Mouse (Mus musculus): ENCODE data around the gene Mfng. TPM values are rescaled to one million over a fixed set of nuclear protein-coding genes. Genes with fewer than 3 reads are reported as not detected.

Mfng gene
- total and polyA plus RNA-seq, 3 experiments: 35.2 to 63.7 (median 52.5) TPM

DNA sequence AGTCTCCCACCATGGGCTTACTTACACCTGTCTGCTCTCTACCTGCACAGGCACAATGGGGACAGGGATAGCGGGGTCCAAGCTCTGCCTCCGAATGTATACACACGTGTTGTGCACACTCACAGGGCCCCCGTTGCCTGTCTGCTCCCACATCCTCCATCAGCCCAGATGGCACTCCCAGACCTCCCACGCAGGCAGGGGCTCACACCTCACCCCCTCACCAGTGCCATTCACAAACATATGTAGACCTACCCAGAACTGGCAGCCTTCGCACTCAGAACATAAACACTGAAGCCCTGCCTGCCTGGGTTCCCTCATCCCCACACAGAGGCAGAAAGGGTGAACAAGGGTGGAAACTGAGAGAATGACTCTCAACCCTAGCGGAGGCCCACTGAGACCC is 61.3 kb downstream of the Mfng start:
- in situ Hi-C loops (cut with MboI; ENCODE audit: low pct_ligation_motif_present, low pct_unique_long_range_greater_than_20kb, low sequenced_read_pairs): no loop called here
- no peaks in the 10 kb centered on the region for H3K79me2 ChIP-seq (replicated peaks; ENCODE audit: control insufficient read depth, extremely low read depth, insufficient read depth, poor library complexity, severe bottlenecking)
- no peaks in the 10 kb centered on the region for H3K9me3 ChIP-seq (replicated peaks; ENCODE audit: low read length)
- no peak overlapping the region for H3K9ac ChIP-seq (ENCODE audit: insufficient read depth, low read depth)
- peaks cover 10 to 16% of the 10 kb centered on the region in 2 experiments for H3K4me1 ChIP-seq (ENCODE audit: control insufficient read depth in 1 of 2, insufficient read depth in 2 of 2)
- dilution Hi-C loops (cut with MboI; ENCODE audit: extremely low pct_ligation_motif_present, extremely low pct_unique_long_range_greater_than_20kb, low sequenced_read_pairs): no loop called here
- no peak overlapping the region for H3K4me3 ChIP-seq (replicated peaks in 1 of 3; ENCODE audit: low read depth in 2 of 3, low read length in 2 of 3, poor library complexity in 1 of 3)
- DNase-seq (ENCODE audit: extremely low read depth): no peak
- H3K27me3 ChIP-seq (replicated peaks): peaks cover 96% of the 10 kb centered on the region
- no peaks in the 10 kb centered on the region for H3K36me3 ChIP-seq (replicated peaks in 1 of 2; ENCODE audit: control insufficient read depth in 1 of 2, insufficient read depth in 1 of 2, low read length in 1 of 2)
- no peak overlapping the region for H3K4me2 ChIP-seq (ENCODE audit: insufficient read depth, low read depth, poor library complexity, severe bottlenecking)
- no peak for TF ChIP-seq RCOR1 (conservative IDR thresholded peaks at IDR 0.05; ENCODE audit: low read depth, low read length)
- TF ChIP-seq GABPA (IDR thresholded peaks at IDR 0.05; ENCODE audit: insufficient replicate concordance, low read depth, low read length): no peak
- TF ChIP-seq NRF1 (IDR thresholded peaks at IDR 0.05; ENCODE audit: low read depth, low read length): no peak
- no peak for TF ChIP-seq MXI1 (IDR thresholded peaks at IDR 0.05; ENCODE audit: low read depth, low read length)
- TF ChIP-seq IRF4 (IDR thresholded peaks at IDR 0.05; ENCODE audit: low read depth, low read length): no peak
- no peak for TF ChIP-seq CHD2 (IDR thresholded peaks at IDR 0.05; ENCODE audit: low read length)
- TF ChIP-seq NELFE (IDR thresholded peaks at IDR 0.05; ENCODE audit: low read depth, low read length): no peak
- no peak for TF ChIP-seq USF1 (IDR thresholded peaks at IDR 0.05; ENCODE audit: low read depth, low read length)
- TF ChIP-seq USF2 (conservative IDR thresholded peaks at IDR 0.05; ENCODE audit: low read depth, low read length): no peak
- no peak for TF ChIP-seq JUND (conservative IDR thresholded peaks at IDR 0.05; ENCODE audit: low read depth, low read length)
- TF ChIP-seq POLR2A (IDR thresholded peaks at IDR 0.05; ENCODE audit: low read depth, low read length): no peak
- no peak for TF ChIP-seq E2F4 (IDR thresholded peaks at IDR 0.05; ENCODE audit: insufficient replicate concordance, low read depth, low read length)
- no peak for TF ChIP-seq MAX (IDR thresholded peaks at IDR 0.05; ENCODE audit: low read length)
- H3K27ac ChIP-seq (ENCODE audit: insufficient read depth, low read depth): no peak overlapping the region

DNA sequence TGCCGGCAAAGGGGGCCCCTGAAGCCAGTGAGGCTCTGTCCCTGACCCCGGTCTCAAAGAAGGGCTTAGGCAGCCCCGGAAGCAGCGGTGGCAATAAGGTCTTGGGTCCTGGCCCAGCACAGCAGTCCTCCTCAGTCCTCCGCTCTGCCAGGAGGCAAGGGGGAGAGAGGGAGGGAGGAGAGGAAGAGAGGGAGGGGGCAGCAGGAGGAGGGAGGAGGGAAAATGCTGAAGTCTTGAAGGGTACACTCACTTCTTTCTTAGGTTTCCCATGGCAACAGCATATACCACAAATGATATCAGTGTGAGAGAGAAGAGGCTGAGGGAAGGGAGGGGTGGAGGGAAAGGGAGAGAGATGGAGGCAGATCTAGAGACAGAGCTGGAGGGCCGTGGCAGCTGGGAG is 62.6 kb downstream of the Mfng start:
- Histone ChIP-seq H3K4me2 (ENCODE audit: insufficient read depth, low read depth, poor library complexity, severe bottlenecking) (no peak overlapping the region), H3K4me3 (replicated peaks in 1 of 3; ENCODE audit: low read depth in 2 of 3, low read length in 2 of 3, poor library complexity in 1 of 3) (no peak overlapping the region), H3K36me3 (replicated peaks in 1 of 2; ENCODE audit: control insufficient read depth in 1 of 2, insufficient read depth in 1 of 2, low read length in 1 of 2) (no peaks in the 10 kb centered on the region), H3K4me1 (ENCODE audit: control insufficient read depth in 1 of 2, insufficient read depth in 2 of 2) (peaks cover 7 to 16% of the 10 kb centered on the region in 2 experiments), H3K9ac (ENCODE audit: insufficient read depth, low read depth) (no peak overlapping the region), H3K9me3 (replicated peaks; ENCODE audit: low read length) (no peaks in the 10 kb centered on the region), H3K27me3 (replicated peaks) (peaks cover 97% of the 10 kb centered on the region), H3K27ac (ENCODE audit: insufficient read depth, low read depth) (no peak overlapping the region), H3K79me2 (replicated peaks; ENCODE audit: control insufficient read depth, extremely low read depth, insufficient read depth, poor library complexity, severe bottlenecking) (no peaks in the 10 kb centered on the region)
- TF ChIP-seq CTCF (conservative IDR thresholded peaks at IDR 0.05 in 1 of 2, IDR thresholded peaks at IDR 0.05 in 1 of 2; ENCODE audit: low read depth in 2 of 2, low read length in 2 of 2): no peak
- no peak for TF ChIP-seq MXI1 (IDR thresholded peaks at IDR 0.05; ENCODE audit: low read depth, low read length)
- TF ChIP-seq E2F4 (IDR thresholded peaks at IDR 0.05; ENCODE audit: insufficient replicate concordance, low read depth, low read length): no peak
- TF ChIP-seq MYC (IDR thresholded peaks at IDR 0.05; ENCODE audit: low read depth, low read length): no peak
- TF ChIP-seq ZNF384 (IDR thresholded peaks at IDR 0.05; ENCODE audit: low read depth, low read length): no peak
- no peak for TF ChIP-seq TBP (conservative IDR thresholded peaks at IDR 0.05; ENCODE audit: low read depth, low read length)
- no peak for TF ChIP-seq GABPA (IDR thresholded peaks at IDR 0.05; ENCODE audit: insufficient replicate concordance, low read depth, low read length)
- no peak for TF ChIP-seq JUND (conservative IDR thresholded peaks at IDR 0.05; ENCODE audit: low read depth, low read length)
- TF ChIP-seq NELFE (IDR thresholded peaks at IDR 0.05; ENCODE audit: low read depth, low read length): no peak
- TF ChIP-seq KAT2A (IDR thresholded peaks at IDR 0.05; ENCODE audit: insufficient replicate concordance, low read length): no peak
- TF ChIP-seq EP300 (IDR thresholded peaks at IDR 0.05; ENCODE audit: low read length): no peak
- TF ChIP-seq ZC3H11A (IDR thresholded peaks at IDR 0.05; ENCODE audit: low read depth, low read length): no peak
- TF ChIP-seq CHD2 (IDR thresholded peaks at IDR 0.05; ENCODE audit: low read length): no peak
- TF ChIP-seq CHD1 (IDR thresholded peaks at IDR 0.05; ENCODE audit: low read depth, low read length): no peak
- no peak for TF ChIP-seq POLR2AphosphoS2 (IDR thresholded peaks at IDR 0.05; ENCODE audit: low read depth, low read length)
- TF ChIP-seq USF2 (conservative IDR thresholded peaks at IDR 0.05; ENCODE audit: low read depth, low read length): no peak
- TF ChIP-seq TCF12 (IDR thresholded peaks at IDR 0.05; ENCODE audit: low read depth, low read length): no peak
- TF ChIP-seq SIN3A (IDR thresholded peaks at IDR 0.05; ENCODE audit: low read length): no peak
- no peak for TF ChIP-seq SMC3 (IDR thresholded peaks at IDR 0.05; ENCODE audit: low read depth, low read length)
- no peak for DNase-seq (ENCODE audit: extremely low read depth)
- dilution Hi-C loops (cut with MboI; ENCODE audit: extremely low pct_ligation_motif_present, extremely low pct_unique_long_range_greater_than_20kb, low sequenced_read_pairs) (no loop called here), in situ Hi-C loops (cut with MboI; ENCODE audit: low pct_ligation_motif_present, low pct_unique_long_range_greater_than_20kb, low sequenced_read_pairs) (no loop called here)

All from CH12.LX (cell line).